Mouse (Mus musculus) intestine, postnatal 0 days (tissue): Measurements from ENCODE around the gene Tmem223. TPM values are rescaled to one million over a fixed set of nuclear protein-coding genes. Genes with fewer than 3 reads are reported as not detected.
"Not testable (repeated sequence)": the region's sequence is repeated elsewhere in the genome, so short reads cannot be mapped to it uniquely, and the experiment has no call there.

ENCODE experiments used
- ATAC-seq: fragments of 200-750 bp; cut with Nextera tagmentation; 2 replicates; pipeline ENCODE4 v1.8.0; 2017; ENCODE audit warnings: mild to moderate bottlenecking, moderate TSS enrichment, moderate library complexity
- H3K27ac ChIP-seq: fragments of 300-500 bp; sonication (generic); 2 replicates; pipeline ENCODE4 v1.5.1; 2014; ENCODE audit warnings: mild to moderate bottlenecking, low read depth, low read length, moderate library complexity
- H3K27me3 ChIP-seq: fragments of 300-500 bp; sonication (generic); replicated peaks from 2 replicates; pipeline ENCODE4 v1.6.1; 2014; ENCODE audit warnings: low read length, mixed read lengths; ENCODE audit not compliant: control insufficient read depth, insufficient read depth
- H3K36me3 ChIP-seq: fragments of 300-500 bp; sonication (generic); 2 replicates; pipeline ENCODE4 v1.6.1; 2014; ENCODE audit warnings: mild to moderate bottlenecking, moderate library complexity; ENCODE audit not compliant: control insufficient read depth, insufficient read depth
- H3K4me1 ChIP-seq: fragments of 300-500 bp; sonication (generic); replicated peaks from 2 replicates; pipeline ENCODE4 v1.6.1; 2014; ENCODE audit warnings: antibody characterized with exemption, low read length, mixed read lengths; ENCODE audit not compliant: control insufficient read depth, insufficient read depth
- H3K4me2 ChIP-seq: fragments of 300-500 bp; sonication (generic); replicated peaks from 2 replicates; pipeline ENCODE4 v1.6.1; 2014; ENCODE audit warnings: low read depth, mild to moderate bottlenecking, moderate library complexity
- H3K4me3 ChIP-seq: fragments of 300-500 bp; sonication (generic); 2 replicates; pipeline ENCODE4 v1.5.1; 2014; ENCODE audit warnings: low read depth, low read length
- H3K9ac ChIP-seq: fragments of 300-500 bp; sonication (generic); 2 replicates; pipeline ENCODE4 v1.6.1; 2014; ENCODE audit warnings: mild to moderate bottlenecking, low read depth, low read length
- H3K9me3 ChIP-seq: fragments of 300-500 bp; sonication (generic); 2 replicates; pipeline ENCODE4 v1.6.1; 2016; ENCODE audit warnings: mixed run types; ENCODE audit not compliant: control insufficient read depth
- CTCF ChIP-seq: sonication (generic); IDR thresholded peaks from 2 replicates; pipeline ENCODE4 v1.5.1; 2016; ENCODE audit warnings: low read depth, mild to moderate bottlenecking, control low read depth, antibody characterized with exemption, moderate library complexity
- WGBS: fragments of 180-500 bp; shearing (Covaris S2); extraction: QIAGEN DNeasy Blood & Tissue Kit; methylation state at CpG from one replicate; pipeline ENCODE4 v1.1.7; 2014; 5-methylcytosine and 5-hydroxymethylcytosine counted together
- polyA plus RNA-seq: library from polyadenylated mRNA; unstranded; fragments of >200 nt; fragmentation: Nextera tagmentation; extraction: Ambion mirVana; gene quantifications from 2 replicates; pipeline ENCODE4 v1.2.1, GENCODE M21; 2015

The Tmem223 gene
- polyA plus RNA-seq, 1 experiment from 2014 or later: 136 TPM

GRCm38 (mm10) chr19:8724392-8724791 is 46.4 kb upstream of the Tmem223 start:
- Histone ChIP-seq H3K4me1 (no peaks in the 10 kb centered on the region), H3K9me3 (no peaks in the 10 kb centered on the region), H3K4me3 (peak overlapping the region; percentile 71), H3K27ac (peak overlapping the region; percentile 86; the same call in 1 of the 2 replicates), H3K4me2 (peak overlapping the region; percentile 69), H3K27me3 (no peaks in the 10 kb centered on the region), H3K36me3 (peaks cover 26% of the 10 kb centered on the region), H3K9ac (peak overlapping the region; percentile 88; the same call in 1 of the 2 replicates)
- TF ChIP-seq CTCF: no peak
- ATAC-seq: no peak
- 0% methylated on average over 2 of the region's 2 CpGs for WGBS

- TF ChIP-seq CTCF: no peak
- Histone ChIP-seq H3K4me3 (peak overlapping the region; percentile 71; the same call in 1 of the 2 replicates), H3K36me3 (peaks cover 26% of the 10 kb centered on the region), H3K27me3 (no peaks in the 10 kb centered on the region), H3K9me3 (no peaks in the 10 kb centered on the region), H3K4me2 (peak overlapping the region; percentile 69), H3K4me1 (no peaks in the 10 kb centered on the region), H3K27ac (no peak overlapping the region), H3K9ac (0 out of 2 replicates have a peak overlapping the region, but pooled peaks have one; percentile 88)
- 30% methylated on average over 4 of the region's 4 CpGs for WGBS
- ATAC-seq: no peak
Measured at GRCm38 (mm10) chr19:8725081-8725613, 45.6 kb upstream of the Tmem223 start.

- Histone ChIP-seq H3K9me3 (no peaks in the 10 kb centered on the region), H3K9ac (no peak overlapping the region), H3K27ac (no peak overlapping the region), H3K4me2 (no peak overlapping the region), H3K4me3 (no peak overlapping the region), H3K27me3 (no peaks in the 10 kb centered on the region), H3K36me3 (peaks cover 26% of the 10 kb centered on the region), H3K4me1 (no peaks in the 10 kb centered on the region)
- no peak for TF ChIP-seq CTCF
- no peak for ATAC-seq
- 30% methylated on average over 3 of the region's 3 CpGs for WGBS
Measured at GRCm38 (mm10) chr19:8726609-8727390, 44.0 kb upstream of the Tmem223 start.

- H3K4me2 ChIP-seq: no peak overlapping the region
- no peak overlapping the region for H3K9ac ChIP-seq
- WGBS: 22% methylated on average over 5 of the region's 5 CpGs
- no peak overlapping the region for H3K27ac ChIP-seq
- H3K4me3 ChIP-seq: no peak overlapping the region
- no peaks in the 10 kb centered on the region for H3K27me3 ChIP-seq
- no peak for TF ChIP-seq CTCF
- ATAC-seq: no peak
- H3K4me1 ChIP-seq: no peaks in the 10 kb centered on the region
- no peaks in the 10 kb centered on the region for H3K9me3 ChIP-seq
- peaks cover 26% of the 10 kb centered on the region for H3K36me3 ChIP-seq
Measured at GRCm38 (mm10) chr19:8727495-8728114, 43.2 kb upstream of the Tmem223 start.

- WGBS: 46% methylated on average over 3 of the region's 3 CpGs
- not testable (repeated sequence) for H3K9ac ChIP-seq, H3K9me3 ChIP-seq, H3K27me3 ChIP-seq, H3K4me2 ChIP-seq, H3K4me3 ChIP-seq, ATAC-seq, H3K4me1 ChIP-seq, H3K27ac ChIP-seq
- H3K36me3 ChIP-seq: peaks cover 26% of the 10 kb centered on the region
Measured at GRCm38 (mm10) chr19:8728335-8729099, 42.3 kb upstream of the Tmem223 start.

- Histone ChIP-seq H3K4me3 (no peak overlapping the region), H3K4me2 (no peak overlapping the region), H3K4me1 (no peaks in the 10 kb centered on the region), H3K9ac (no peak overlapping the region), H3K36me3 (peaks cover 14% of the 10 kb centered on the region), H3K9me3 (no peaks in the 10 kb centered on the region), H3K27ac (no peak overlapping the region), H3K27me3 (no peaks in the 10 kb centered on the region)
- TF ChIP-seq CTCF: no peak
- 59% methylated on average over 3 of the region's 3 CpGs for WGBS
- ATAC-seq: no peak
Measured at GRCm38 (mm10) chr19:8734334-8734733, 36.5 kb upstream of the Tmem223 start.
